10 mouse cellular contexts compared by ENCODE assay signal in genomic region chr1:36861775-36862174, GRCm38 (mm10).
DNase-seq lines count a peak whose midpoint lies in the region; ATAC-seq and TF ChIP-seq lines count a peak whose summit lies in the region.
"Had no signal": no experiment of that assay in that cellular context is flagged by ENCODE, and none has a peak within 500 bp of the region (broad histone marks: within the 10 kb centered on the region; RNA-seq: fewer than 3 reads in every experiment).

No protein-coding gene starts in this region.

- H3K36me3 ChIP-seq in forebrain, embryonic 14.5 days (ENCODE audit: control insufficient read depth, insufficient read depth, low read length) = no peaks in the 10 kb centered on the region
- no peaks in the 10 kb centered on the region for H3K36me3 ChIP-seq in heart, postnatal 0 days (replicated peaks; ENCODE audit: control insufficient read depth, insufficient read depth, low read length)

- TF ChIP-seq CTCF in left cerebral cortex, adult 2 months (IDR thresholded peaks at IDR 0.05) = no peak
- no peak for TF ChIP-seq CTCF in heart, postnatal 0 days (IDR thresholded peaks at IDR 0.05; ENCODE audit: low read depth)

- no peak; the same call in 1 of the 2 replicates for ATAC-seq in forebrain, embryonic 14.5 days
- ATAC-seq in heart, postnatal 0 days (ENCODE audit: insufficient read depth, low read depth) = peak; percentile 72
- peak; percentile 52 for ATAC-seq in megakaryocyte, adult 5-6 weeks (ENCODE audit: poor library complexity, severe bottlenecking)

- H3K27ac ChIP-seq in left cerebral cortex, adult 2 months = peak overlapping the region; percentile 22; the same call in 1 of the 2 replicates
- peak overlapping the region; percentile 27; the same call in 1 of the 2 replicates for H3K27ac ChIP-seq in forebrain, embryonic 14.5 days (ENCODE audit: low read depth, low read length)
- H3K27ac ChIP-seq in heart, postnatal 0 days (ENCODE audit: low read depth) = peak overlapping the region; percentile 86

- H3K9ac ChIP-seq in forebrain, embryonic 14.5 days (ENCODE audit: low read length) = no peak overlapping the region
- no peak overlapping the region for H3K9ac ChIP-seq in heart, postnatal 0 days (replicated peaks; ENCODE audit: low read depth, low read length)

- TF ChIP-seq EP300 in heart, postnatal 0 days (IDR thresholded peaks at IDR 0.05; ENCODE audit: low read depth) = no peak

- no peaks in the 10 kb centered on the region for H3K9me3 ChIP-seq in forebrain, embryonic 14.5 days (replicated peaks; ENCODE audit: control insufficient read depth, low read length)
- no peaks in the 10 kb centered on the region for H3K9me3 ChIP-seq in heart, postnatal 0 days (replicated peaks; ENCODE audit: control insufficient read depth, low read length)

- no peak overlapping the region for H3K4me2 ChIP-seq in forebrain, embryonic 14.5 days (ENCODE audit: low read length)
- no peak overlapping the region for H3K4me2 ChIP-seq in heart, postnatal 0 days (ENCODE audit: low read depth, low read length)

- no peak for DNase-seq in left cerebral cortex, adult 2 months (ENCODE audit: extremely low spot score in 1 of 2, low spot score in 2 of 2)
- DNase-seq in left cerebral cortex, postnatal 36 days (ENCODE audit: low spot score in 2 of 2) = no peak
- DNase-seq in forebrain, embryonic 14.5 days (ENCODE audit: low spot score) = no peak
- DNase-seq in heart, postnatal 0 days (ENCODE audit: low spot score) = peak; percentile 42
- DNase-seq in left cerebral cortex, adult 11 months (ENCODE audit: low spot score) = no peak
- no peak for DNase-seq in spleen, postnatal 14 days (ENCODE audit: low spot score in 2 of 2)
- DNase-seq: adrenal gland, postnatal 36 days; right cerebral cortex, postnatal 4 days; thymus, postnatal 4 days had no signal

- peaks cover 10% of the 10 kb centered on the region for H3K4me1 ChIP-seq in forebrain, embryonic 14.5 days (ENCODE audit: control insufficient read depth, insufficient read depth, low read length)
- H3K4me1 ChIP-seq in heart, postnatal 0 days (ENCODE audit: control insufficient read depth, insufficient read depth) = peaks cover 47% of the 10 kb centered on the region

- no peak overlapping the region for H3K4me3 ChIP-seq in left cerebral cortex, adult 2 months
- no peak overlapping the region for H3K4me3 ChIP-seq in forebrain, embryonic 14.5 days (ENCODE audit: low read depth, low read length)
- H3K4me3 ChIP-seq in heart, postnatal 0 days (ENCODE audit: low read depth, low read length) = no peak overlapping the region

- 84% methylated on average over 2 of the region's 2 CpGs for WGBS in forebrain, embryonic 14.5 days
- WGBS in heart, postnatal 0 days = 38% methylated on average over 2 of the region's 2 CpGs

- intact Hi-C loops in left cerebral cortex, adult 2 months (cut with DNase I) = no loop called here
- intact Hi-C loops in left cerebral cortex, postnatal 36 days (cut with DNase I) = no loop called here

- H3K27me3 ChIP-seq in forebrain, embryonic 14.5 days (replicated peaks; ENCODE audit: control insufficient read depth, insufficient read depth, low read length) = no peaks in the 10 kb centered on the region
- no peaks in the 10 kb centered on the region for H3K27me3 ChIP-seq in heart, postnatal 0 days (ENCODE audit: control insufficient read depth, insufficient read depth, low read length)

Comparison
In these comparisons a context has a peak if more than half of its experiments do, and no peak if none do; other contexts are left out.
1. H3K27ac ChIP-seq: peak in every context shown above with its lines; median percentile 86 in heart, postnatal 0 days; 27 in forebrain, embryonic 14.5 days; 22 in left cerebral cortex, adult 2 months.